Mouse (Mus musculus): Measurements from ENCODE around the gene Rora. TPM values are rescaled to one million over a fixed set of nuclear protein-coding genes. Genes with fewer than 3 reads are reported as not detected.

Gene Rora
- polyA plus RNA-seq, 1 experiment from 2014 or later = 6.0 TPM

- H3K27ac ChIP-seq (ENCODE audit: low read depth, low read length) = no peak overlapping the region
- no peaks in the 10 kb centered on the region for H3K9me3 ChIP-seq (ENCODE audit: control insufficient read depth, low read length)
- no peak overlapping the region for H3K4me2 ChIP-seq (ENCODE audit: low read depth, low read length, severe bottlenecking)
- ATAC-seq (replicated peaks; ENCODE audit: low FRiP score) (no peak), DNase-seq (ENCODE audit: low spot score) (no peak)
- 82% methylated on average over 10 of the region's 10 CpGs for WGBS
- H3K27me3 ChIP-seq (ENCODE audit: control insufficient read depth, insufficient read depth, low read length) = peaks cover 2% of the 10 kb centered on the region; the same call in 1 of the 2 replicates
- peaks cover 10% of the 10 kb centered on the region; the same call in 1 of the 2 replicates for H3K4me1 ChIP-seq (replicated peaks; ENCODE audit: control insufficient read depth, insufficient read depth, low read length)
- no peaks in the 10 kb centered on the region for H3K36me3 ChIP-seq (ENCODE audit: control insufficient read depth, insufficient read depth, low read length)
- no peak overlapping the region for H3K4me3 ChIP-seq (ENCODE audit: low read depth, low read length)
- H3K9ac ChIP-seq (ENCODE audit: low read length) = no peak overlapping the region
Observed at GRCm38 (mm10) chr9:69304492-69304891, 650.9 kb downstream of the Rora start.

- peaks cover 2% of the 10 kb centered on the region; the same call in 1 of the 2 replicates for H3K27me3 ChIP-seq (ENCODE audit: control insufficient read depth, insufficient read depth, low read length)
- 70% methylated on average over 3 of the region's 3 CpGs for WGBS
- no peak overlapping the region for H3K4me2 ChIP-seq (ENCODE audit: low read depth, low read length, severe bottlenecking)
- H3K9ac ChIP-seq (ENCODE audit: low read length) = no peak overlapping the region
- H3K36me3 ChIP-seq (ENCODE audit: control insufficient read depth, insufficient read depth, low read length) = no peaks in the 10 kb centered on the region
- no peak overlapping the region for H3K4me3 ChIP-seq (ENCODE audit: low read depth, low read length)
- ATAC-seq (replicated peaks; ENCODE audit: low FRiP score) = no peak
- DNase-seq (ENCODE audit: low spot score) = no peak
- no peak overlapping the region for H3K27ac ChIP-seq (ENCODE audit: low read depth, low read length)
- no peaks in the 10 kb centered on the region for H3K9me3 ChIP-seq (ENCODE audit: control insufficient read depth, low read length)
- peaks cover 10% of the 10 kb centered on the region; the same call in 1 of the 2 replicates for H3K4me1 ChIP-seq (replicated peaks; ENCODE audit: control insufficient read depth, insufficient read depth, low read length)
Observed at GRCm38 (mm10) chr9:69304991-69305390, 651.4 kb downstream of the Rora start.

- WGBS = 81% methylated on average over 9 of the region's 9 CpGs
- H3K27me3 ChIP-seq (ENCODE audit: control insufficient read depth, insufficient read depth, low read length) = no peaks in the 10 kb centered on the region
Observed at GRCm38 (mm10) chr9:69306734-69307528, 653.3 kb downstream of the Rora start.

GRCm38 (mm10) chr9:69307974-69308373, 654.4 kb downstream of the Rora start:
- no peaks in the 10 kb centered on the region for H3K9me3 ChIP-seq (ENCODE audit: control insufficient read depth, low read length)
- H3K4me1 ChIP-seq (replicated peaks; ENCODE audit: control insufficient read depth, insufficient read depth, low read length) = 0 out of 2 replicates have a peak, but pooled peaks cover 2% of the 10 kb centered on the region
- no peak overlapping the region for H3K4me3 ChIP-seq (ENCODE audit: low read depth, low read length)
- ATAC-seq (replicated peaks; ENCODE audit: low FRiP score) = no peak
- no peak overlapping the region for H3K9ac ChIP-seq (ENCODE audit: low read length)
- H3K36me3 ChIP-seq (ENCODE audit: control insufficient read depth, insufficient read depth, low read length) = no peaks in the 10 kb centered on the region
- H3K27me3 ChIP-seq (ENCODE audit: control insufficient read depth, insufficient read depth, low read length) = no peaks in the 10 kb centered on the region
- DNase-seq (ENCODE audit: low spot score) = no peak
- H3K27ac ChIP-seq (ENCODE audit: low read depth, low read length) = no peak overlapping the region
- WGBS = 92% methylated on average over 11 of the region's 11 CpGs
- no peak overlapping the region for H3K4me2 ChIP-seq (ENCODE audit: low read depth, low read length, severe bottlenecking)

More at GRCm38 (mm10) chr9:69306734-69307528, 653.3 kb downstream of the Rora start:
- Histone ChIP-seq H3K27ac (ENCODE audit: low read depth, low read length) (no peak overlapping the region), H3K9me3 (ENCODE audit: control insufficient read depth, low read length) (no peaks in the 10 kb centered on the region), H3K36me3 (ENCODE audit: control insufficient read depth, insufficient read depth, low read length) (no peaks in the 10 kb centered on the region), H3K4me1 (replicated peaks; ENCODE audit: control insufficient read depth, insufficient read depth, low read length) (peaks cover 4% of the 10 kb centered on the region; the same call in 1 of the 2 replicates), H3K4me3 (ENCODE audit: low read depth, low read length) (no peak overlapping the region), H3K9ac (ENCODE audit: low read length) (no peak overlapping the region), H3K4me2 (ENCODE audit: low read depth, low read length, severe bottlenecking) (no peak overlapping the region)
- DNase-seq (ENCODE audit: low spot score) (no peak), ATAC-seq (replicated peaks; ENCODE audit: low FRiP score) (no peak)

- no peak for ATAC-seq (replicated peaks; ENCODE audit: low FRiP score)
- no peak overlapping the region for H3K27ac ChIP-seq (ENCODE audit: low read depth, low read length)
Observed at GRCm38 (mm10) chr9:69310524-69310923, 656.9 kb downstream of the Rora start.

GRCm38 (mm10) chr9:69313297-69313696, 659.7 kb downstream of the Rora start:
- H3K4me2 ChIP-seq (ENCODE audit: low read depth, low read length, severe bottlenecking) = no peak overlapping the region
- DNase-seq (ENCODE audit: low spot score) (no peak), ATAC-seq (replicated peaks; ENCODE audit: low FRiP score) (no peak)
- H3K27me3 ChIP-seq (ENCODE audit: control insufficient read depth, insufficient read depth, low read length) = no peaks in the 10 kb centered on the region
- H3K4me3 ChIP-seq (ENCODE audit: low read depth, low read length) = no peak overlapping the region
- H3K4me1 ChIP-seq (replicated peaks; ENCODE audit: control insufficient read depth, insufficient read depth, low read length) = no peaks in the 10 kb centered on the region
- no peaks in the 10 kb centered on the region for H3K36me3 ChIP-seq (ENCODE audit: control insufficient read depth, insufficient read depth, low read length)
- no peaks in the 10 kb centered on the region for H3K9me3 ChIP-seq (ENCODE audit: control insufficient read depth, low read length)
- H3K27ac ChIP-seq (ENCODE audit: low read depth, low read length) = no peak overlapping the region
- no peak overlapping the region for H3K9ac ChIP-seq (ENCODE audit: low read length)
- WGBS = 78% methylated on average over 3 of the region's 3 CpGs

More at GRCm38 (mm10) chr9:69310524-69310923, 656.9 kb downstream of the Rora start:
- DNase-seq (ENCODE audit: low spot score) = no peak
- no peak overlapping the region for H3K4me2 ChIP-seq (ENCODE audit: low read depth, low read length, severe bottlenecking)
- 0 out of 2 replicates have a peak, but pooled peaks cover 2% of the 10 kb centered on the region for H3K4me1 ChIP-seq (replicated peaks; ENCODE audit: control insufficient read depth, insufficient read depth, low read length)
- no peaks in the 10 kb centered on the region for H3K9me3 ChIP-seq (ENCODE audit: control insufficient read depth, low read length)
- no peak overlapping the region for H3K9ac ChIP-seq (ENCODE audit: low read length)
- no peaks in the 10 kb centered on the region for H3K36me3 ChIP-seq (ENCODE audit: control insufficient read depth, insufficient read depth, low read length)
- H3K4me3 ChIP-seq (ENCODE audit: low read depth, low read length) = no peak overlapping the region
- WGBS = 77% methylated on average over 12 of the region's 12 CpGs
- H3K27me3 ChIP-seq (ENCODE audit: control insufficient read depth, insufficient read depth, low read length) = no peaks in the 10 kb centered on the region

- Histone ChIP-seq H3K27ac (ENCODE audit: low read depth, low read length) (no peak overlapping the region), H3K4me1 (replicated peaks; ENCODE audit: control insufficient read depth, insufficient read depth, low read length) (no peaks in the 10 kb centered on the region), H3K36me3 (ENCODE audit: control insufficient read depth, insufficient read depth, low read length) (no peaks in the 10 kb centered on the region), H3K9me3 (ENCODE audit: control insufficient read depth, low read length) (no peaks in the 10 kb centered on the region), H3K27me3 (ENCODE audit: control insufficient read depth, insufficient read depth, low read length) (no peaks in the 10 kb centered on the region), H3K9ac (ENCODE audit: low read length) (no peak overlapping the region), H3K4me2 (ENCODE audit: low read depth, low read length, severe bottlenecking) (no peak overlapping the region), H3K4me3 (ENCODE audit: low read depth, low read length) (no peak overlapping the region)
- 90% methylated on average over 9 of the region's 9 CpGs for WGBS
- ATAC-seq (replicated peaks; ENCODE audit: low FRiP score) (no peak), DNase-seq (ENCODE audit: low spot score) (no peak)
Observed at GRCm38 (mm10) chr9:69314451-69315210, 661.0 kb downstream of the Rora start.

GRCm38 (mm10) chr9:69317527-69318115, 664.0 kb downstream of the Rora start:
- DNase-seq (ENCODE audit: low spot score) (no peak), ATAC-seq (replicated peaks; ENCODE audit: low FRiP score) (no peak)
- Histone ChIP-seq H3K36me3 (ENCODE audit: control insufficient read depth, insufficient read depth, low read length) (no peaks in the 10 kb centered on the region), H3K4me2 (ENCODE audit: low read depth, low read length, severe bottlenecking) (no peak overlapping the region), H3K4me3 (ENCODE audit: low read depth, low read length) (no peak overlapping the region), H3K4me1 (replicated peaks; ENCODE audit: control insufficient read depth, insufficient read depth, low read length) (no peaks in the 10 kb centered on the region), H3K27me3 (ENCODE audit: control insufficient read depth, insufficient read depth, low read length) (no peaks in the 10 kb centered on the region), H3K9me3 (ENCODE audit: control insufficient read depth, low read length) (no peaks in the 10 kb centered on the region), H3K9ac (ENCODE audit: low read length) (no peak overlapping the region), H3K27ac (ENCODE audit: low read depth, low read length) (no peak overlapping the region)
- WGBS = 76% methylated on average over 3 of the region's 3 CpGs

Measured in forebrain, embryonic 11.5 days (tissue).